Mouse (Mus musculus) v-Abl transformed pro-B cells (cell line): ENCODE data around the gene Lrrc3.

ENCODE experiments used
- in situ Hi-C, 2 experiments: fragments of 400-800 bp; cut with MboI; formaldehyde crosslinking; loops; one replicate each; pipeline ENCODE4 v1.15.1; 2025; ENCODE audit not compliant: unreplicated experiment in 2 of 2

The Lrrc3 gene

GRCm38 (mm10) chr10:77880305-77880704 lies 22.0 kb downstream of the Lrrc3 start:
- in situ Hi-C loops, result loop anchor here in 1 of 2 experiments (10.0 kb wide), 1 partner anchor 256 kb away; the partner anchor contains the start of gene Ube2g2

DNA sequence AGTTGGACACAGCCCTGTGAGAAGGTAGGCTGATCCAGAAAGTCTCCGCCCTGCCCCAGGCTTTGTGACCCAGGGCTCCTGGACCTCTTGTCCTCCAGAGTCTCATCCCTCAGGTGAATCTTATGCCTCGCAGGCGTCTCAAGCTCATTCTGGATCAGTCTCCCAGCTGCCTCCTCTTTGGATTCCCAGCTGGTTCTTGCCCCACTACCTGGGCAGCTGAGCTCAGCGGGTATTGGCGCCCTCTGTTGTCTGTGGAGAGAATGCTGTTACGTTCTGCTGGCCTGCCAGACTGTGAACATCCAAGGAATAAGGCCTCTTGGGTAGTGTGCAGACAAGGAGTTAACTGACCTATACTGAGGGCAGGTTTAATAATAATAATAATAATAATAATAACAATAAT lies 23.4 kb downstream of the Lrrc3 start:
- in situ Hi-C loops, result no loop called here

DNA sequence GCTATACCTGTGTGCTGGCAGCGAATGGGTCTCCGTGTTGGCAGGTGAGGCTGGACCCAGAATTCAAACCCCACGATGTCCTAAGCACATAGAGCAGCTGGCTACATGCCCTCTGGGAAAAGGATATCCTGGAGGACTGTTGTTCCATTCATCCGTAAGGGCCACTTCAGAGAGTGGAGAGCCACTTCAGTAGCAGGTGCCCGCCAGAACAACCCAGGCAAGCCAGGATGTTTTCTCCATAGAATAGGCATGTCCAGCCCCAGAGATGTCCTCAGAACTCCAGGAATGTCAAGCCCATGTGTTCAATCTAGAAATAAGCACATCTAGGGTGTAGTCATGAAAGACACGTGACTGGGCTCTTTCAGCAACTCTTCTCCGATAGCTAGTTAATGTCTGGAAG lies 32.7 kb downstream of the Lrrc3 start:
- in situ Hi-C loops, result no loop called here

- in situ Hi-C loops, result no loop called here
Observed at GRCm38 (mm10) chr10:77867546-77867945, 34.8 kb downstream of the Lrrc3 start.

GRCm38 (mm10) chr10:77864762-77865143 lies 37.6 kb downstream of the Lrrc3 start:
- in situ Hi-C loops, result no loop called here

- in situ Hi-C loops, result no loop called here
Observed at GRCm38 (mm10) chr10:77864067-77864761, 38.1 kb downstream of the Lrrc3 start.

- in situ Hi-C loops, result no loop called here
Observed at GRCm38 (mm10) chr10:77861675-77862074, 40.7 kb downstream of the Lrrc3 start, which contains the start of gene Gm3285. TSS of gene Gm3285 (plus strand) at chr10:77861975.

- in situ Hi-C loops, result no loop called here
Observed at GRCm38 (mm10) chr10:77852559-77852958, 49.8 kb downstream of the Lrrc3 start, which contains the start of gene Gm10318. TSS of gene Gm10318 (plus strand) at chr10:77852859.
